Mouse (Mus musculus): ENCODE measurements around the gene Gm10721. TPM values are rescaled to one million over a fixed set of nuclear protein-coding genes. Genes with fewer than 3 reads are reported as not detected.

Gene Gm10721
- not detected in 2 replicates for polyA plus RNA-seq (2012; rRNA removed)

DNA sequence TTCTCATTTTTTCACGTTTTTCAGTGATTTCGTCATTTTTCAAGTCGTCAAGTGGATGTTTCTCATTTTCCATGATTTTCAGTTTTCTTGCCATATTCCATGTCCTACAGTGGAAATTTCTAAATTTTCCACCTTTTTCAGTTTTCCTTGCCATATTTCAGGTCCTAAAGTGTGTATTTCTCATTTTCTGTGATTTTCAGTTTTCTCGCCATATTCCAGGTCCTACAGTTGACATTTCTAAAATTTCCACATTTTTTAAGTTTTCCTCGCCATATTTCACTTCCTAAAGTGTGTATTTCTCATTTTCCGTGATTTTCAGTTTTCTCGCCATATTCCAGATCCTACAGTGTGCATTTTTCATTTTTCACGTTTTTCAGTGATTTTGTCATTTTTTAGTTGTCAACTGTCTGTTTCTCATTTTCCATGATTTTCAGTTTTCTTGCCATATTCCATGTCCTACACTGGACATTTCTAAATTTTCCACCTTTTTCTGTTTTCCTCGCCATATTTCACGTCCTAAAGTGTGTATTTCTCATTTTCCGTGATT lies at the start of gene Gm10721:
Gene Gm10721 (plus strand): TSS at position 408 of the 547 bp plus-strand sequence.

DNA sequence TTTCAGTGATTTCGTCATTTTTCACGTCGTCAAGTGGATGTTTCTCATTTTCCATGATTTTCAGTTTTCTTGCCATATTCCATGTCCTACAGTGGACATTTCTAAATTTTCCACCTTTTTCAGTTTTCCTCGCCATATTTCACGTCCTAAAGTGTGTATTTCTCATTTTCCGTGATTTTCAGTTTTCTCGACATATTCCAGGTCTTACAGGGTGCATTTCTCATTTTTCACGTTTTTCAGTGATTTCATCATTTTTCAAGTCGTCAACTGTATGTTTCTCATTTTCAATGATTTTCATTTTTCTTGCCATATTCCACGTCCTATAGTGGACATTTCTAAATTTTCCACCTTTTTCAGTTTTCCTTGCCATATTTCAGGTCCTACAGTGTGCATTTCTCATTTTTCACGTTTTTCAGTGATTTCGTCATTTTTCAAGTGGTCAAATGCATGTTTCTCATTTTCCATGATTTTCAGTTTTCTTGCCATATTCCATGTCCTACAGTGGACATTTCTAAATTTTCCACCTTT lies 12.4 kb upstream of the Gm10721 start, which contains the start of gene Gm10722:
Gene Gm10722 (plus strand): TSS at position 478 of the 528 bp plus-strand sequence.

DNA sequence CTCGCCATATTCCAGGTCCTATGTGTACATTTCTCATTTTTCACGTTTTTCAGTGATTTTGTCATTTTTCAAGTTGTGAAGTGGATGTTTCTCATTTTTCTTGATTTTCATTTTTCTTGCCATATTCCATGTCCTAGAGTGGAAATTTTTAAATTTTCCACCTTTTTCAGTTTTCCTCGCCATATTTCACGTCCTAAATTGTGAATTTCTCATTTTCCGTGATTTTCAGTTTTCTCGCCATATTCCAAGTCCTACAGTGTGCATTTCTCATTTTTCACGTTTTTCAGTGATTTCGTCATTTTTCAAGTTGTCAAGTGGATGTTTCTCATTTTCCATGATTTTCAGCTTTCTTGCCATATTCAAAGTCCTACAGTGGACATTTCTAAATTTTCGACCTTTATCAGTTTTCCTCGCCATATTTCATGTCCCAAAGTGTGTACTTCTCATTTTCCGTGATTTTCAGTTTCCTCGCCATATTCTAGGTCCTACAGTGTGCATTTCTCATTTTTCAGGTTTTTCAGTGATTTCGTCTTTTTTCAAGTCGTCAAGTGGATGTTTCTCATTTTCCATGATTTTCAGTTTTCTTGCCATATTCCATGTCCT lies 10.0 kb upstream of the Gm10721 start, which contains the start of gene Gm11168:
Gene Gm11168 (plus strand): TSS at position 553 of the 603 bp plus-strand sequence.

GRCm38 (mm10) chr9:3015354-3015753 lies 2.4 kb downstream of the Gm10721 start, which contains the start of gene Gm10720:
Gene Gm10720, plus strand, starts transcription at chr9:3015654.

GRCm38 (mm10) chr9:3017108-3017507 lies 4.2 kb downstream of the Gm10721 start, which contains the start of gene Gm10719:
Gene Gm10719, plus strand, starts transcription at chr9:3017408.

DNA sequence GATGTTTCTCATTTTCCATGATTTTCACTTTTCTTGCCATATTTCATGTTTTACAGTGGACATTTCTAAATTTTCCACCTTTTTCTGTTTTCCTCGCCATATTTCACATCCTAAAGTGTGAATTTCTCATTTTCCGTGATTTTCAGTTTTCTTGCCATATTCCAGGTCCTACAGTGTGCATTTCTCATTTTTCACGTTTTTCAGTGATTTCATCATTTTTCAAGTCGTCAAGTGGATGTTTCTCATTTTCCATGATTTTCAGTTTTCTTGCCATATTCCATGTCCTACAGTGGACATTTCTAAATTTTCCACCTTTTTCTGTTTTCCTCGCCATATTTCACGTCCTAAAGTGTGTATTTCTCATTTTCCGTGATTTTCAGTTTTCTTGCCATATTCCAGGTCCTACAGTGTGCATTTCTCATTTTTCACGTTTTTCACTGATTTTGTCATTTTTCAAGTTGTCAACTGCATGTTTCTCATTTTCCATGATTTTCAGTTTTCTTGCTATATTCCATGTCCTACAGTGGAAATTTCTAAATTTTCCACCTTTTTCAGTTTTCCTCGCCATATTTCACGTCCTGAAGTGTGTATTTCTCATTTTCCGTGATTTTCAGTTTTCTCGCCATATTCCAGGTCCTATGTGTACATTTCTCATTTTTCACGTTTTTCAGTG lies 10.5 kb downstream of the Gm10721 start, which contains the start of gene Gm10718:
Gene Gm10718 (plus strand): TSS at position 236 of the 673 bp plus-strand sequence.

DNA sequence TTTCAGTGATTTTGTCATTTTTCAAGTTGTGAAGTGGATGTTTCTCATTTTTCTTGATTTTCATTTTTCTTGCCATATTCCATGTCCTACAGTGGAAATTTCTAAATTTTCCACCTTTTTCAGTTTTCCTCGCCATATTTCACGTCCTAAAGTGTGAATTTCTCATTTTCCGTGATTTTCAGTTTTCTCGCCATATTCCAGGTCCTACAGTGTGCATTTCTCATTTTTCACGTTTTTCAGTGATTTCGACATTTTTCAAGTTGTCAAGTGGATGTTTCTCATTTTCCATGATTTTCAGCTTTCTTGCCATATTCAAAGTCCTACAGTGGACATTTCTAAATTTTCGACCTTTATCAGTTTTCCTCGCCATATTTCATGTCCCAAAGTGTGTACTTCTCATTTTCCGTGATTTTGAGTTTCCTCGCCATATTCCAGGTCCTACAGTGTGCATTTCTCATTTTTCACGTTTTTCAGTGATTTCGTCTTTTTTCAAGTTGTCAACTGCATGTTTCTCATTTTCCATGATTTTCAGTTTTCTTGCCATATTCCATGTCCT lies 12.1 kb downstream of the Gm10721 start, which contains the start of gene Gm10717:
Gene Gm10717 (plus strand): TSS at position 506 of the 556 bp plus-strand sequence.

GRCm38 (mm10) chr9:3034299-3034698 lies 21.4 kb downstream of the Gm10721 start, which contains the start of gene Gm17535:
Gene Gm17535, plus strand, starts transcription at chr9:3034599.

DNA sequence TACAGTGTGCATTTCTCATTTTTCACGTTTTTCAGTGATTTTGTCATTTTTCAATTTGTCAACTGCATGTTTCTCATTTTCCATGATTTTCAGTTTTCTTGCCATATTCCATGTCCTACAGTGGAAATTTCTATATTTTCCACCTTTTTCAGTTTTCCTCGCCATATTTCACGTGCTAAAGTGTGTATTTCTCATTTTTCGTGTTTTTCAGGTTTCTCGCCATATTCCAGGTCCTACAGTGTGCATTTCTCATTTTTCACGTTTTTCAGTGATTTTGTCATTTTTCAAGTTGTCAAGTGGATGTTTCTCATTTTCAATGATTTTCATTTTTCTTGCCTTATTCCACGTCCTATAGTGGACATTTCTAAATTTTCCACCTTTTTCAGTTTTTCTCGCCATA lies 23.6 kb downstream of the Gm10721 start, which contains the start of gene Gm10715:
Gene Gm10715 (plus strand): TSS at position 301 of the 400 bp plus-strand sequence.

Other genes with a start within 250 kb of the Gm10721 start
- gene Gm10722, start 12.2 kb upstream of the Gm10721 start, polyA plus RNA-seq (2012; rRNA removed): not detected in 2 replicates
- not detected in 2 replicates for gene Gm11168, start 9.8 kb upstream of the Gm10721 start, polyA plus RNA-seq (2012; rRNA removed)
- gene Gm10720, start 2.5 kb downstream of the Gm10721 start, polyA plus RNA-seq (2012; rRNA removed): not detected in 2 replicates
- not detected in 2 replicates for gene Gm10719, start 4.3 kb downstream of the Gm10721 start, polyA plus RNA-seq (2012; rRNA removed)
- not detected in 2 replicates for gene Gm10718, start 10.4 kb downstream of the Gm10721 start, polyA plus RNA-seq (2012; rRNA removed)
- gene Gm10717, start 12.3 kb downstream of the Gm10721 start, polyA plus RNA-seq (2012; rRNA removed): not detected in 2 replicates
- gene Gm17535, start 21.5 kb downstream of the Gm10721 start, polyA plus RNA-seq (2012; rRNA removed): not detected in 2 replicates
- not detected in 2 replicates for gene Gm10715, start 23.7 kb downstream of the Gm10721 start, polyA plus RNA-seq (2012; rRNA removed)